Mouse (Mus musculus): ENCODE measurements around the gene Fgfr2.
A peak's percentile ranks its signal among the peaks of the same experiment; 100 is the strongest.

Fgfr2 gene

DNA sequence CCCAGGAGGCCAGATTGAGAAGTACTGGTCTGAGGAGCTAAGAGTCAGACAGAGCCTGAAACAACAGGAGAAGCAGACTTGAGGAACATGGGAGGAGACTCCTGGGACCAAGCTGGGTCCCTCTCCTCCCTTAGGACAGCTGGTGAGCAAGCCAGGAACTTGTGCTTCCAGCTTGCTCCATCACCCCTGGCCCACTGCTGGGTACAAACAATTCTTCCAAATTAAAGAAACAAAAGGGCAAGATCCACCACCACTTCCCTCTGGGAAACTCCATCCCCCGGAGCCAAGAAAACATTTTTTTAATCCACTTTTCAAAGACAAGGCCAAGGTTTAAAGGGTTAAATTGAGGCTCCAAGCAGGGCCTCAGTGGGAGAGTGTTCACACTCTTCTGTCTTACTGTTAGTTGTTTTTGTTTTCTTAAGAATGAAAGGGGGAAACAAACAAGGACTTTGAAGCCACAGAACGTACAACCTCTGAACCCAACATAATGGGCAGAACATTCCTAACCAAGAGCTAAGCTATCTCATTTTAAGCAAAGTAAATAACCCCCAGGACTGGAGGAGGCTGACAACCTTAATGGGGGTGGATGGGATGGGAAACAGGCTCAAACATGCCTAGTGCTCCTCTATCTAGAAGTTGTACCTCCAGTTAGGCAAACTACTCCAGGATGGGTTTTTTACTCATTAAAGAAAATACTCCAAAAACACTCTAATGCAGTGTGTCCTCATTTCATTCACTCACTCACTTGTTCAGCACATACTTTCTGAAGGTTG is 849.2 kb downstream of the Fgfr2 start:
- no peak for DNase-seq (ENCODE audit: low read depth, low spot score)

DNA sequence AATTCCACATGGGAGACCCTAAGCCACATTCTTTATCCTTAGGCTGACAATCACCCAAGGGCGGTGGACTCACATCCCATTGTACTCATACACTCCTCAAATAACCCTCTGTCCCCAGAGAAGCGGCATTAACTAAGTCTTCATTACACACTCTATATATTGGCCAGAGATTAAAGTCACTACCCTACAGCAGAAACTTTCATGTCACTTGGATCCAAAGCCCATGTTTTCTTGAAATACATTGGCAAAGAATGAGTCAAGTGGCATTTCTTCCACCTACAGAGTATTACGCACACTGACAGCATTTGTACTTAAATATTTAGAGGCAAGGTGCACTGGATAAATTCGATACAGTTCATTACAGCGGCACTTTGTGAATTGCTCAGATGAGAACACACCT is 850.2 kb downstream of the Fgfr2 start:
- DNase-seq (ENCODE audit: low read depth, low spot score), result no peak

DNA sequence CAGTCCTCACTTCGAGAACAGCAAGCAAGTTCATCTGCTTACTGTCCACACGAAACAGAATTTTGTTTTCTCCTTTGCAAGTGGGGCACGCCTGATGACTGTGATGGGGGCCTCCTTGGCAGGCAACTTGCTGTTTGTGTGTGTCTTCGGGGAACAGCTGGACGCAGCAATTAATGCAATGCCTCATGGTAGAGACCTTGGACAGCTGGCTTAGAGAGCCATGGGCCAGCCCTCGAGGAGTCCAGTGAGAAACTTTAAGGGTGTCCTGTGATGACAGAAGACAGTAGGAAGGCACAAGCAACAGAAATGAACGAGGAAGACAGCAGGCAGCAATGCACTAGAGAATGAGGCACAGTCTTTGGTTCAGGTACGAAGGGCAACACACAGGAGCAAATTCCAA is 852.8 kb downstream of the Fgfr2 start:
- DNase-seq (ENCODE audit: low read depth, low spot score), result no peak

DNA sequence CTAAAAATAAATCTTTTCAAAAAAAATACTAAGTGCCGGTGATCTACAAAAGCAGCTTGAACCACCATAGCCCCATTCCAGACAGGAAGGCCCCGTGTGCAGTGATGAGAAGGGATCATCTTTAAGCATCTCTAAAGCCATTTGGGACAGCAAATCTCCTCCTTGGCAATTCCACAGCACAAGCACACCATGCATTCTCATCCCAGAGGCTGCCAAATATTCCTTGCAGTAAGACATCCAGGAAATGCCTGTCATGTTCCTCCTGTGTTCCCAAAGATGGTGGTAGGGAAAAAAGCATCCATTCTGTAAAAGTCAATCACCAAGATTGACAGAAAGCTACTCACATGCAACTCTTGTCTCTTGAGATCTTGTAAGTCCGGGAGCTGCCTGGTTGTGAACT is 853.5 kb downstream of the Fgfr2 start:
- no peak for DNase-seq (ENCODE audit: low read depth, low spot score)

DNA sequence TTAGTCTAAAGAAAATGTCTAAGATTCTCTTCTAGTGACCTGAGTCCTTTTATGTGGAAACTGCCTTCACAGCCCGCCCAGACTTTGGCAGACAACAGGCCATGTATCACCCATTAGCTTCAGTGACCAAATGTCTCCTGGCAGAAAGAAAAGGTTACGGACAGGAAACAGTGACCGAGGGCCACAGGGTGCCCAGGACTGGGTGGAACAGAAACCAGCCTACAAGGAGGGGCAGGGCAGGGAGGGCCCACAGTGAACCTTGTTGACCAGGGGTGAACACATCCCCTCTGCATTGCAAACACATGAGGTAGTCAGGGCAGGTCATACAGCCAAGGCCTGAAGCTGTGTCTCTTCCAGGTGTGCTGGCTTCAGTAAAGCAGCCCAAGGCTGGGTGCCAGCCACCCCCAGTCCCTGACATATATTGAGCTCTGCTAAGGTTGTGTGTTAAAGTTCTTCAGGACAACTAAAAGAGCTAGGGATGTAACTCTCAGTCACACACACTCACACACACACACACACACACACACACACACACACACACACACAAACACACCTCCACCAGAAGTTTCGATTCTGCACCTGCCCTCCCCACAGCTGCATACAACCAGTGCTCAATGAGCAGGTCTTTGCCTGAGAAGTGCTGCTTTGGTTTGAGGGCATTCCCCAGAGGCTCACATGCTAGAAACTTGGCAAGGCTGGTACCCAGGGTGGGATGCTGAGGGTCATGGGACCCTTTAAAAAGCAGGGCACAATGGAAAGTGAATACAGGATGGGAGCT is 855.2 kb downstream of the Fgfr2 start:
- no peak for DNase-seq (ENCODE audit: low read depth, low spot score)

DNA sequence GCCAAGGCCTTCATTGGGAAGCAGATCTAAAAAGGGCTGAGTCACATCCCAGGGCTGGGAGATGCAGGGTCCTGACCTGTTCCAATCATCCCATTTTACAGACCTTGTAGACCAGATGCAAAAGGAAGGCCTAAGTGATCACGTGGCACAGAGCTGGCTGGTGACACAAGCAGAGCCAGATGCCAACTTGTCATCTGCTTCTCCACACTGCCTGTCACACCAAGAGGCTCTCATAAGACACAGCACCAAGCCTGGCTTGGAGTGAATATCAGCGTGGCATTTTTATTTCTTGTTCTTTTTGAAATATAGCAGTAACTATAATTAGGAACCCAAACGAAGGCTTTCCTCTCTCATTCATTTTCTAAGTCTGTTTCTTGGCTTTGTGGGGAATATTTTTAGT is 858.4 kb downstream of the Fgfr2 start:
- DNase-seq (ENCODE audit: low read depth, low spot score), result peak; percentile 61

DNA sequence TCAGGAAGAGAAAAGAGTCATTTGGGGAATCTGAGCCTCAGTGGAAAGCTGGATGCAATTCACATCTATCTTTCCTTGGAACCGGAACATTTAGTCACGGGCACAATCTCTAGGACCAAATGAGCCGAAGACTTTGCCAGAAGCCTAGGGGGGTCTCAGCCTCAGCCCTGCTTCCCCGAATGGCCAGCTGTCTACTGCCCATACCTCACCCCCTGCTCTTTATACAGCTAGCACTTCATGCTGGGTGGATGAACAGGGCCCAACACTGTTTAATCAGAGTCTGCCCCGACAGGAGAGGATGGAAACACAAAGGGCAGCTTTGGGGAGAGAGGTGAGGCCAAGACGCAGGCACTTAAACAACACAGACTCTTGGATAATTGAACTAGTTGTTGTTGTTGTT is 860.0 kb downstream of the Fgfr2 start:
- DNase-seq (ENCODE audit: low read depth, low spot score), result no peak

DNA sequence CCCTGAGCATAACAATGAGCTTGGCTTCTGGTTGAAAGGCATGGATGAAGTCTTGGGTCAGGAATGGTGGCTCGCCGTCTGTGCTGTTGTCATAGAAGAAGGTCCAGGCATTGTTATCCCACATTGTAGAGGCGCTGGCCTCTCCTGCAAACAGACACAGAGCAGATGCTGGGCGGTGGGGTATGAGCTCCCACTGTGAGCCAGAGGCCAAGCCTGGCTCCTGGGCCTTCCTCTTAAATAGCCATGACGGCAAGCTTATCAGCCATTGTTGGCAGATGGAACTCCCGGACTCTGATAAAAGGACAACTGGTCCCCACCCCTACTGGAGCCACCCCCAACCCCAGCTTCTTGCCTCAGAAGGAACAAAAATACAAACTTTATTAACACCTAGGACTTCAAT is 860.5 kb downstream of the Fgfr2 start:
- no peak for DNase-seq (ENCODE audit: low read depth, low spot score)

DNA sequence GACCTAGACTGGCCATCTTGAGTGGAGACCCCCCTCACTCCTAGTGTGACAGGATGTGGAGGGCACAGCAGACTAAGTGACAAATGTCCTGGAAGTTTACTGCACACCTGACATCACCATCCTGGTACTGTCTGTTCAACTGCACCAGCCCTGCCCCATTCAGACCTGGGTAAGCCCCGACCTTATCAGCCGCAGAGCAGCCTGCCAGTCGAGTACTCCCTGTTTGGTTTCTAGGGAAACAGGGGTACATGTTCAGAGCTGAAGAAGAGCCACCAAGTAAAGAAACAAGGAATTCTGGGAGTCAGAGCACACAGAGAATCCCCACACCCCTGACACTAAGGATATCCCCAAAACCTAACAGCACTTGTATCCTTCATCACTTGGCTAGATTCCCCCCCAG is 861.3 kb downstream of the Fgfr2 start:
- no peak for DNase-seq (ENCODE audit: low read depth, low spot score)

DNA sequence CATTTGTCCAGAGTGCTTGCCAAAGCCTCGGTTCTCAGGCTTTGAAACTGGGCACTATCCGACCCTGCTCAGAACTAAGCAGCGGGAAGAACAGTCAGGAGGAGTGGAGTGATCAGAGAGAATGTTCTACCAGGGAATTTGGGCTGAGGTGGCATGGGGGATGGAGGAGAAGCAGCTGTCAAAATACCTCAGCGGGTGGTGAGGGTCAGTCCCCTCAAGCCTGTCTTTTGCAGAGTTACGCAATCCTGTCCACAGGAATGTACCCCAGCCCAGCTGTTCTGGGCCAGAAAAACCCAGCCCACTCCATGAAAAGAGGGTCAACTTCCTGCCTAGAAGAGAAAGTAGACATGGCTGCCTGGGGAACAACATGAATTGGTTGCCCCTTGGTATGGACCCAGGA is 862.5 kb downstream of the Fgfr2 start:
- DNase-seq (ENCODE audit: low read depth, low spot score), result no peak

DNA sequence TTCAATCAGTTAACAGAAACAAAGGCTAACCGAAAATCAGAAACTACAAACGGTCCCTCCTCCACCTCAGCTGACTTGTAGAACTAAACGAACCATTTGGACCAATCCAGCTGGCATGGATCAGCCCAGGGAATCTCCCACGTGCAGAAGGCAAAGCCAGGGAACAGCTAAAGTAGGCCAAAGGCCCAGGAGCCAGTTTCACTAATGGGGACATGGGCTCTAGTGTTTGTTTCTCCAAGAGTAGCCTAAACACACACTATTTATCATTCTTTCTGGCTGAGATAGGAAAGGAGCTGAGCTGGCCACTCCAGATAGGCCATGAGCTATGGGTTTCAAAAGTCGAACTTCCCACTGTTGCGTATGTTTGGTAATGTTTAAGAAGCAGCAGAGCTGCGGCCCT is 864.3 kb downstream of the Fgfr2 start:
- DNase-seq (ENCODE audit: low read depth, low spot score), result no peak

DNA sequence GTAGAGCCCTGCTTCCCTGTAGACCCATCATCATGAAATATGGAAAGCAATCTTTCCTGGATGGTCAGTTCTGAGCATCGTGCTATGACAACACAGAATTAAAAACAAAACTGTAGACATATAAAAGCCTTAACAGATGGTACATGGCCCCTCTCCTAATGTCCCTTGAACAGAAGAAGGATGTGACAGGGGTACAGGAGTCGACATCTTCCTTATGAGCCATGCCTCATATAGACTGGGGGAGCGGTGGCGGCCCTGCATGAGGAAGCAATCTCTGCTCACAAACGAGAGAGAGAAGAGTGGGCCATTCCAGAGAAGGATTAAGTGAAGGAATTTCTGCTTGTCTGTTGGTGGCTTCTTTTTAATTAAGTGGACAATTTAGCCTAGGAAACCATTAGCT is 864.9 kb downstream of the Fgfr2 start:
- no peak for DNase-seq (ENCODE audit: low read depth, low spot score)

DNA sequence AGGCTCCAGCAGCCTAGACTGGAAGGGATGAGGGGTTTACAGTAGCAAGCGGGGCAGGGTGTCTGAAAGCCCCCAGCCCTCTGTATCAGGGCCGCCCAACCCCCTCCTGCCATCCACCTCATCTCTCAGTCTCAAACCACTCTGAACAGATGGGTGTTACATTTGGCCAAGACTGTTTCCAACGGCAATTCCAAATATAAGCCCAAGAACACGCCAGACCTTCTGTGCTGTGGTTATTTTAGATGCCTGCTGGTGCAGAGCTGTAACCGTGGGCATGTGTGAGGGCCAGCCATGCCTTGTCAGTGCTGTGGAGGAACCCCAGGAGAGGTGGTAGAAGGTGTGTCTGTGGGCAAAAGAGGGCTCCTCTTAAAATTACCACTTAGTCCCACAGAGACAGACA is 869.6 kb downstream of the Fgfr2 start:
- DNase-seq (ENCODE audit: low read depth, low spot score), result peak; percentile 93

DNA sequence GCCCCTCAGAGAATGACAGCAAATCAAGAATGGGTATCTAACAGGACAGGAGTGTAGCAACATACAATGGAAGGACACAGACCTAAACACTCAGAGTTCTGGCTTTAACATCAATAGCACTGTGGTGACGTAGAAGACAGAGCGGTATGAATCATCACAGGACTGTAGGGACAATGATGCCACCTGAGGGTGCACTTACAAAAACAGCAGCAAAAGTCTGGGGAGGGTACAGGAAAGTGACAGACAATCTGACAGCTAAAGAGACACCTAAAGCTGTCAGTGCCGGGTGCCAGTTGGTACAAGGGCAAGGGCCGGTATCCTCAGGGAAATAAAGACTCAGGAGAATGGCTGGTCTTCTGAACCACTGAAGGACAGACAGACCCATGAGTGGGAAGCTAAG is 870.1 kb downstream of the Fgfr2 start:
- peak; percentile 46 for DNase-seq (ENCODE audit: low read depth, low spot score)

DNA sequence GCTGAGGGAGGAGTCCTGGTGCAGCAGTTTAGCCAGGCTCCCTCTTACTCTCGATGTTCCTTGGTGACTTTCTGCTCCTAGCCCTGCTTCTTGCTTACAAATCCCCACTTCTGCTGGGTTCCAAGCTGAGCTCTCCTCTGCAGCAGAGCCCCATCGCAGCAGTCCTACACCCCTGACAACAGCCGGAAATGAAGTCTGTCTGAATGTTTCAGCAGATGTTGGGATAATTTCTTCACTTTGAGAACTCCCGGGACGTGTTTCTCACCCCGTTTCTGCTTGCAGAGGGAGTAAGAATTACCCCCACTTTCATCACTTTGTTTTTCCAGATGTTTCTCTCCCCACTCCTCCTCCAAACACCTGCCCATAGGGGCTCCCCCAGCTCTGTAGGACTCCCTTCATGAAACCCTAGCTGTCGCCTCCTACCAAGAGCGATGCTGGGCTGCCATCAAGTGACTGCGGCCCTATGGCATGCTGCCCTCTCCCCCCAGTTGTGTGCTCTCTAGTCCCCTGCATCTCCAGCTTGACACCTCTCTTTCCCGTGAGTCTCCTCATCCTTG is 873.5 kb downstream of the Fgfr2 start:
- no peak for DNase-seq (ENCODE audit: low read depth, low spot score)

DNA sequence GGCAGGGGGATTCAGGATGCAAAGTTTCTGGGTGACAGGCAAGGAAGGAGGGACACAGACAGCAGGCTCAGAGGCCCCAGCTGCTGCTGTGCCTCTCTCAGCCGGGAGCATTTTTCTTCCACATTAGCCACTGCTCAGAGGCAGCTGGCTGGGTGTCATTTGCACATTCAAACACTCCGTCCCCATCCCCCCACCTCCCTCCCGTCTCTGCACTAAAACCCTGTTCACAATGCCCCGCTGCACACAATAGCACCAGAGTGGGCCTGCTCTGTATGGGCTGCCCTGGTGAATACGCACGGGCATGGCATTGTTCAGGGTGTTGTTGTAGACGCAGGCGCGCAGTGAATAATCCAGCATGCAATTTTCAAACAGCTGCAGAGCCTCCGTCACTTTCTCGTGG is 875.6 kb downstream of the Fgfr2 start:
- peak; percentile 32 for DNase-seq (ENCODE audit: low read depth, low spot score)

DNA sequence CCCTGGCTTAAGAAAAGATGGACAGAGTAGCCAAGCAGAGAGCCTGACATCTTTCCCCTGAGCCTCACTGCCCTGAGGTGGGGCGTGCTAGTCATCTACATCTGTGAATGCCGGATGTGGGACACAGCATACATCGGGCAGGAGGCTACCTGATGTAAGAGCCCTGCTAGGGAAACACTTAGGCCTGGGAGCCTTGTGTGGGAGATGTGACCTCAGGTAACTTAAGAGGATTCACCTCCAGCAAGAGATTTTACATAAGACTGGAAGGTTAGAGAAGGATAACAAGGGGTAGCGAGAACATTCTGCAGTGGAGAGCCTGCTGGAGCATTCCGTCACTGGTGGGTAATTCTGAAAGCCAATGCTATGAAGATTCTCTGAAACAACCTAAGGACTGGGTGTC is 876.1 kb downstream of the Fgfr2 start:
- no peak for DNase-seq (ENCODE audit: low read depth, low spot score)

DNA sequence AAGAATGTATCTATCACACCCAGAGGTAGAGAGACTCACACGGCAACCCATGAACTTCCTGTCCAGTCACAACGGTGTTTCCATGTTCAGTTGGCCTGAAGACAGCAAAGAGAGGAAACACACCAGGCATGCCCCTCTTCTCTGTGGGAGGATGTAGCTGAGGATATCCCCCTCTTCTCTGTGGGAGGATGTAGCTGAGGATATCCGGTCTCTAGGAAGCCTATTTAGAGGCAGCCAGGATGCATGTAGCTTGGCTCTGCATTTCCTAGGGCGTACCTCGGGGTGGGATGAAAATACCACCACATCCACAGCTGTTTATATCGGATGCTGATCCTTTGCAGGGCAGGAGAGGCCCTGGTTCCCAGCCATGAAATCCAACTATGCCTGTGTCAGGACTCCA is 877.4 kb downstream of the Fgfr2 start:
- DNase-seq (ENCODE audit: low read depth, low spot score), result no peak

DNA sequence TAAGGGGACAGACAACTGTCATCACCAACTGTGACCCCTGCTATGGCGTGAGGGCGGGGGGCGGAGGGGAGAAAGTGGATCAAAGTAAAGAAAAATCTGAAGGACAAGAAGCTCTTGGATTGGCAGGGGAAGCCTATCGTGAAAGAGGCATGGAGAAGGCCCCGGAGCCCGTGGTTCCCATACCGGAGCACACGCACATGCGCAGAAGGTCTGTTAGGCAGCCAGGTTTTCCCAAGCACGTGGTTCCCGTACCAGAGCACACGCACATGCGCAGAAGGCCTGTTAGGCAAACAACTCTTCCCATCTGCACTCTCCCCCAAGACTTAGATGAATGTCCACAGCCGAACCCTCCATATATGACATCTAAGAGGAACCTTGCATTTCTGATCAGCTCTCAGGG is 878.5 kb downstream of the Fgfr2 start:
- no peak for DNase-seq (ENCODE audit: low read depth, low spot score)

DNA sequence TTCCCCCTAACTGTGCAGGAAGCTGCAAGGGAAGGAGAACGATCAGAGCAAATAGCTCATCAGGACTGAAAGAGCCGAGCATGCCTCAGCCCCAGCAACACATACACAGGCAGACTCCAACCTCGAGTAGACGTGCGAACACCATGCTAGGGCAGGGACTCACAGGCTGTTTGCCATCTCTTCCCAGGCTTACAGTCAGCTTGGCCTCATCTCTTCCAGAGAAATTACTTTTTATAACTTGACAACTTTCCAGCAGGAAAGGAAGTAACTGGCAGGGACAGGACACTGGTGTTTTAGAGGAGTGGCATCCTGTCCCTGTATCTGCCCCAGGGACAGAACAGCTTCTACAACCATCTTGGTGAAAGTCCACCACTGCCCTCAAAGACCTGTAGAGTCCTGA is 879.9 kb downstream of the Fgfr2 start:
- no peak for DNase-seq (ENCODE audit: low read depth, low spot score)

DNA sequence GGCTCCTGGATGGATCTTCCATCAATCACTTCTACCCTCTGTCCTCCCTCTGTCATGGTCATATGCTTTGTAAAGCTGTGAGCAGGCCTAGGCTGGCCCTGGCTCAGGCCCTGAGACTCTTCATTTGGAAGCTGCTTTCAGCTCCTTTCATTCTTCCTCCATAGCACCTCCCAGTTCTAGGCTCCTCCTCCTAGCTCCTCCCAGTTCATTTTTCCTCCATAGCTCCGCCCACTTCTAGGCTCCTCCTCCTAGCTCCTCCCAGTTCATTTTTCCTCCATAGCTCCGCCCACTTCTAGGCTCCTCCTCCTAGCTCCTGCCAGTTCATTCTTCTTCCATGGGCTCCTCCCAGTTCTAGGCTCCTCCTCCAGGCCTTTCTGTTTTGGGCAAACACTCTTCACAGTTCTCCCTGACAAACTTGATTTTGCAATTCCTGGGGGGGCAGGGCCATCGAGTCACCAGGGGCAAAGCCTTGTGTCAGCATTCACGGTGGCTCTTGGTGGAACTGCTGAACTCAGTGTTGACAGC is 880.5 kb downstream of the Fgfr2 start:
- no peak for DNase-seq (ENCODE audit: low read depth, low spot score)

DNA sequence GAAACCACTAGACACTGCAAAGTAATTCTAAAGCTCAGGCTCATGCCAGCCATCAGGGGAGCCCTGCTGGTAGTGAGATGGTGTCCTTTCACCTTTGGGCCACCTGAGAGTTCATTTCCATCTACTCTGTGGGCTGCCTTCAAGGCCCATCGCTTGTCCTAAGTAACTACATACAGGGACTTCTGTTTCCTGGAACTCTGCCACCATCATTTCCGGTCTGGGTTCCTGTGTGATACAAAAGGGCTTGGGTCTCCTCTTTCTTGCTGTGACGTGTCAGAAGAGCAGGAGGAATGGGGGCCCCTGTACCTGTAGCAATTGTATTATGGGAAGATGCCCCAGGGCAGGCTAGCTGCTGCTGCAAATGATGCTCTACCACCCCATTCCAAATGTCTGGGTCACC is 884.2 kb downstream of the Fgfr2 start:
- no peak for DNase-seq (ENCODE audit: low read depth, low spot score)

DNA sequence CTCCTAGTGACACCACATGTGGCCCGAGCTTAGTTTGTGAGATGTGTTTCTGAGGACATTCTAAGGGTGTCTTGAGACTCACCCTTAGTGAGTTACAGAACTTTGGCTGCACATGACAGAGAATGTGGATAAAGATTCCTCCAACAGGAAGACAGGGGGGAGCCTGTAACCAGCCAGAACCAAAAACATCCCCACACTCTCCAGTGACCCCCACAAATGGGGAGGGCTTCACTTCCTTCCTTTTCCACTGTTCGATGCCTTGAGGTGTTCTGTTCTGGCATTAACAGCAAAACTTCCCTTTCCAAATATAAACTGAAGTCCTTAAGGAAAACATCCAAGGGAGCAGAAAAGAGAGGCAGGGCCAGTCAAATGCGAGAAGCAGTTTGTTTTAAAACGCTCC is 886.0 kb downstream of the Fgfr2 start:
- DNase-seq (ENCODE audit: low read depth, low spot score), result no peak
